Mouse (Mus musculus) MEL (cell line): ENCODE results near the gene Fat3.

ENCODE experiments used
- CHD1 ChIP-seq: IDR thresholded peaks from 2 replicates; pipeline ENCODE4 v1.6.1; 2012; ENCODE audit warnings: low read depth, mild to moderate bottlenecking, inconsistent platforms, low read length, improper control_type of control experiment
- CTCF ChIP-seq, 3 experiments: IDR thresholded peaks in 2 of 3; conservative IDR thresholded peaks in 1 of 3; 2 replicates each; pipeline ENCODE4 v1.5.1; 2011 to 2012; ENCODE audit warnings: low read length in 3 of 3, low read depth in 2 of 3, mild to moderate bottlenecking in 2 of 3, improper control_type of control experiment in 1 of 3, inconsistent platforms in 1 of 3, mixed read lengths in 1 of 3, moderate library complexity in 1 of 3; ENCODE audit not compliant: control insufficient read depth in 1 of 3, insufficient read depth in 1 of 3, poor library complexity in 1 of 3, severe bottlenecking in 1 of 3
- ELF1 ChIP-seq: IDR thresholded peaks from 2 replicates; pipeline ENCODE4 v1.6.1; 2014; ENCODE audit warnings: low read depth, mild to moderate bottlenecking, inconsistent platforms, low read length, improper control_type of control experiment, moderate library complexity
- GATA1 ChIP-seq: IDR thresholded peaks from 2 replicates; pipeline ENCODE4 v1.6.1; 2011; ENCODE audit warnings: low read depth, low read length, improper control_type of control experiment
- MAFK ChIP-seq: IDR thresholded peaks from 2 replicates; pipeline ENCODE4 v1.6.1; 2011; ENCODE audit warnings: low read depth, mild to moderate bottlenecking, low read length, improper control_type of control experiment, borderline replicate concordance
- MYC ChIP-seq: IDR thresholded peaks from 2 replicates; pipeline ENCODE4 v1.6.1; 2011; ENCODE audit warnings: low read depth, mild to moderate bottlenecking, low read length, improper control_type of control experiment, moderate library complexity
- POLR2AphosphoS5 ChIP-seq: IDR thresholded peaks from 2 replicates; pipeline ENCODE4 v1.6.1; 2012; ENCODE audit warnings: low read depth, borderline replicate concordance, mild to moderate bottlenecking, inconsistent platforms, low read length, moderate library complexity, mixed read lengths
- TBP ChIP-seq: IDR thresholded peaks from 2 replicates; pipeline ENCODE4 v1.8.0; 2011; ENCODE audit warnings: low read depth, low read length, improper control_type of control experiment
- TCF12 ChIP-seq: IDR thresholded peaks from 2 replicates; pipeline ENCODE4 v1.6.1; 2014; ENCODE audit warnings: low read depth, mild to moderate bottlenecking, inconsistent platforms, low read length, improper control_type of control experiment, moderate library complexity
- UBTF ChIP-seq: IDR thresholded peaks from 2 replicates; pipeline ENCODE4 v1.6.1; 2012; ENCODE audit warnings: low read depth, mild to moderate bottlenecking, inconsistent platforms, low read length, improper control_type of control experiment, moderate library complexity, borderline replicate concordance; ENCODE audit not compliant: insufficient read depth

DNA sequence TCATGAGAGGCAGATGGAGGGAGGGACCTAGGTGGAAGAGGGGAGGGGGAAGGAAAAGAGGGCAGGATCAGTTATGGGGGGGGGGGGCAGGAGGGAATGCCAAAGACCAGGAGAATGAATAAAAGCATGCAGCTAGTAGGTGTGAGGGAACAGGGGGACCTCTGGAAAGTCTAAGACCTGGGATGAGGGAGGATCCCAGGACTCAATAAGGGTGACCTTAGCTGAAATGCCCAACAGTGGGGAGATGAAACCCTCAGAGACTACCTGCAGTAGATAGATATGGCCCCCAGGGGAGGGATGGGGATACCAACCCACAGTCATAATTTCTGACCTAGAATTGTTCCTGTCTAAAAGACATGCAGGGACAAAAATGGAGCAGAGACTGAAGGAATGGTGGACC lies 620.3 kb downstream of the Fat3 start:
- no peak for TF ChIP-seq MAFK
- TF ChIP-seq TCF12, result no peak
- TF ChIP-seq MYC, result no peak
- TF ChIP-seq GATA1, result no peak
- no peak for TF ChIP-seq TBP
- no peak for TF ChIP-seq CHD1
- no peak; a peak in 1 of 6 replicates for TF ChIP-seq CTCF (IDR thresholded peaks at IDR 0.05 in 2 of 3, conservative IDR thresholded peaks at IDR 0.05 in 1 of 3; ENCODE audit: control insufficient read depth in 1 of 3, insufficient read depth in 1 of 3, low read depth in 2 of 3, low read length in 3 of 3, poor library complexity in 1 of 3, severe bottlenecking in 1 of 3)
- no peak for TF ChIP-seq ELF1
- TF ChIP-seq POLR2AphosphoS5, result no peak
- TF ChIP-seq UBTF, result no peak
